Mouse (Mus musculus): ENCODE measurements at regions not wholly inside any gene's neighbourhood (a gene's known extent, or its start where the extent isn't known, plus 50 kb on each side); places are given as distances from the start of the nearest gene placed in this dataset.

GRCm38 (mm10) chr1:111302268-111302667 lies 324.9 kb upstream of the Cdh19 start:
- TF ChIP-seq CTCF (IDR thresholded peaks at IDR 0.05; ENCODE audit: low read depth) (no peak), EP300 (IDR thresholded peaks at IDR 0.05; ENCODE audit: low read depth) (no peak)

Measured in heart, postnatal 0 days (tissue).